Mouse (Mus musculus) left cerebral cortex, postnatal 10 days (tissue): Measurements from ENCODE around the gene Smap2. TPM values are rescaled to one million over a fixed set of nuclear protein-coding genes. Genes with fewer than 3 reads are reported as not detected.

Experiments
- DNase-seq, 2 experiments: peaks; one replicate each; pipeline ENCODE4 v3.0.0; 2021 to 2022; ENCODE audit warnings: low spot score in 2 of 2, mixed read lengths in 1 of 2; ENCODE audit errors: extremely low spot score in 1 of 2
- intact Hi-C: fragments of 180-260 bp; cut with DNase I; formaldehyde crosslinking; loops from one replicate; pipeline ENCODE4 v1.15.1; 2025
- total RNA-seq, 2 experiments: library from RNA; stranded (reverse); gene quantifications; 2 replicates each; pipeline ENCODE4 v1.2.3; 2021

The Smap2 gene
- total RNA-seq, 2 experiments from 2014 or later = 145 to 148 TPM

DNA sequence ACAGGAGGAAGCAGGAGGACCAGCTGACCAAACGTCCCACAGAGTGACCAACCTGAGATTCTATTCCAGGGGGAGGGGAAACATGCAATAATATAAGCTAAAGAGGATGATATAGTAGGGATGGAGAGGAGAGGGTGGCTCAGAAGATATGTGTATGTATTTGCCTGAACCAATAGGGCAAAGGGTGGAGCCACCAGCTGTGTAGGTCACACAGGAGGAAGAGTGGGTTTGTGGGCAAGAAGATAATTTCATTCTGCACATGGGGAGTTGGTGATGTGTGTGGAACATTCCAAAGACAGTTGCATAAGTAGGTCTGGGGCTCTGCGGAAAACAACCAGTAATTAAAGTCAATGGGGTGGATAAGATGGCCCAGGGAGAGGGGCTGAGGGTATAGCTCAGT lies 8.6 kb upstream of the Smap2 start:
- intact Hi-C loops = loop anchor here (5.0 kb wide), 2 partner anchors 38 to 207 kb away; no protein-coding TSS in a partner anchor
- DNase-seq = no peak

DNA sequence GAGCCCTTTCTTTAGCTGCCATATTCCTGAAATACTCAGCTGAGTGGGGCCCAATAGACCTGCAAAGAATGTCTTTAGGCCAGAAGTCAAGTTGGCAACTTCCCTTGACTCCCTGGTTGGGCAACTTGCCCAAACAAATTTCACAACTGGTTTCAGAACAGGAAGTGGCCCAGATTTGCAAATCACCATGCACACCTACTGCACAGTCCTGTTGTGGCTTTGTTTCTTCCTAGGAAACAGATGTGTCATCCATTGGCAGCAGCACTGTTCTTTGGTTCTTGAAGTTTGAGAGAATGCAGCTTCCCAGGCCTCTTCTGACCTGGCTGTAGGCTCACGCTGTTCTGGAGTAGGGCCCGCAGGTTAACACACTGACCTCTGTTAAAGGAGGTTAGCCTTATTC lies 6.9 kb upstream of the Smap2 start:
- intact Hi-C loops = no loop called here
- peak in 1 of 2 experiments; percentile 48 for DNase-seq

DNA sequence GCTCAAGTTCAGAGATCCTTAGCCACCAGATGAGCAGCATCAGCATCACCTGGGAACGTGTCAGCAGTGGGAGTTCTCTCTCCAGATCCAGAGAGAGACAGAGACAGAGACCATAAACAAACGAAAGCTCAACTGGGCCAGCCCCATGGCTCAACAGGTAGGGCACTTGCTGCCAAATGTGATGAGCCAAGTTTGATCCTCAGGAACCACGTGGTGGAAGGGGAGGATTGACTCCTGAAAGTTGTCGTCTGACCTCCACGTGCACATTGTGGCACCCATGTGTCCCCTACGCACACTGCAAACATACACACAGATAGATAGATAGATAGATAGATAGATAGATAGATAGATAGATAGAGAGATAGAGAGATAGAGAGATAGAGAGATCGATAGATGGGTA lies 6.4 kb upstream of the Smap2 start:
- intact Hi-C loops = no loop called here
- DNase-seq = no peak

DNA sequence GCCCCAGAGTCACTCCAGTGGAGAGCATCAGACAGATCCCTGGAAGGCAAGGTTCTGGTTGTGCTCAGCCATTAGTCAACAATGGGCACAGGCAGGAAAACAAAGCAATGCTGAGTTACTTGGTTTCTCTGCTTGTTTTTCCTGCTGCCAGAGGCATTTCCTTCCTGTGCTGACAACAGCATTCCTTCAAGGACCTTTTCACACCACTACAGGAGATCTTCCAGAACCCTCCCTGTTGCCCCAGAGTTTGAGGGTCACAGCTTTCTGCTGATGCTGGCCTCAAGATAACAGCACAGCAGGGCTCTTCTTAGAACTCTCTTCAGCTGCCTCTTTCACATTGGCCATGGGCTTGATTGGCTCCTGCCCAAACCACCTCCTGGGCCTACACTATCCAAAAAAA lies 4.9 kb upstream of the Smap2 start:
- intact Hi-C loops = no loop called here
- DNase-seq = no peak

DNA sequence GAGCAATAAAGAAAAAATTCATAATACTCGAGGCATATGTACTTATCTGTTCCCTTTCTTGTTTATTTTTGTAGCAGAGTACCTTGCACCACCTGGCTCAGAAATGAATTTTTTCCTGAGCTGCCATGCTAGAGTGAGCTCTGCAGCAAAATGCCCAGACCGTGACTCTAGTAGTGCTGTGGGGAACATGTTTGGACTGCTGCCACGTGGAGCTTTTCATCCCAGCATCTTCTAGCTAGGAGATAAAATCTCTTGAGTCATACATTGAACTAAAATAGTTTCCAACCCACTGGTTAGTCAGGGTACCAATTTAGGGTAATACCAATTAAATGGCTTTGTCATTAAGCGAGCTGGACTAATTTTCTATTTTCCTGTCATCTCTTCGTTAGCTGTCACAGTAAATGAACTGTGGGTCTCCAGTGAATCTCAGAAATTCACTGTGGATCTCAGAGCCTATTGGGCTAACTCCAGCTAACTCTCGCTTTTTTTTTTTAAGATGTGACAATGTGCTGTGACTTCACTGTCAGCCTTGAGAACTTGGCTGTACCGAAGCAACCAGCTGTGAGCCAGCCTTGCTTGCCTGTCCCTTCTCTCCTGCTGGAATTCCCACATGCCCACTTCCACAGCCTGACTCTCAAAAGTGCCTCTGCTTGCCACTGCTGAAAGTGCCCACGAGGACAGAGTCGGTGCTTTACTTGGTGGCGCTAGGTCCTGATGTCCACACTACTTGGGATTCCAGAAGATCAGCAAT lies 3.2 kb upstream of the Smap2 start:
- DNase-seq = peak in 1 of 2 experiments; percentile 38
- intact Hi-C loops = no loop called here

DNA sequence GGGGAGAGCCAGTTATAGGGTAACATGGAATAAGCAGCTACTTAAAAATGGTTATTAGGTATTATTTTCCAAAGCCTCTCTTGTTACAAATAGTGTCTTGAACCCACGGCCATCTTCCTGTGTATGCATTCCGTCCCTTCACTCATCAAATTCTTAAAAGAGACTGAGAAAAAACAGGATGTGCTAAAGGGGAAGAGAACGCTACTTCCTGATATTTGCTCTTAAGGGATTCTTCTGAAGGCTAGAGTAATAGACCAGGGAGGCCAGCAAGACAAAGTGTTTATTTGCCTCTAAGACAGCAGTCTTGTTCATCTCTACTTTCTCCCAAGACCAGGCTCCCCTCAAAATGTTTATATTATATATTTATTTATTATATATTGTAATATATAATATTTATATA lies 1.2 kb upstream of the Smap2 start:
- no peak for DNase-seq
- intact Hi-C loops = no loop called here

DNA sequence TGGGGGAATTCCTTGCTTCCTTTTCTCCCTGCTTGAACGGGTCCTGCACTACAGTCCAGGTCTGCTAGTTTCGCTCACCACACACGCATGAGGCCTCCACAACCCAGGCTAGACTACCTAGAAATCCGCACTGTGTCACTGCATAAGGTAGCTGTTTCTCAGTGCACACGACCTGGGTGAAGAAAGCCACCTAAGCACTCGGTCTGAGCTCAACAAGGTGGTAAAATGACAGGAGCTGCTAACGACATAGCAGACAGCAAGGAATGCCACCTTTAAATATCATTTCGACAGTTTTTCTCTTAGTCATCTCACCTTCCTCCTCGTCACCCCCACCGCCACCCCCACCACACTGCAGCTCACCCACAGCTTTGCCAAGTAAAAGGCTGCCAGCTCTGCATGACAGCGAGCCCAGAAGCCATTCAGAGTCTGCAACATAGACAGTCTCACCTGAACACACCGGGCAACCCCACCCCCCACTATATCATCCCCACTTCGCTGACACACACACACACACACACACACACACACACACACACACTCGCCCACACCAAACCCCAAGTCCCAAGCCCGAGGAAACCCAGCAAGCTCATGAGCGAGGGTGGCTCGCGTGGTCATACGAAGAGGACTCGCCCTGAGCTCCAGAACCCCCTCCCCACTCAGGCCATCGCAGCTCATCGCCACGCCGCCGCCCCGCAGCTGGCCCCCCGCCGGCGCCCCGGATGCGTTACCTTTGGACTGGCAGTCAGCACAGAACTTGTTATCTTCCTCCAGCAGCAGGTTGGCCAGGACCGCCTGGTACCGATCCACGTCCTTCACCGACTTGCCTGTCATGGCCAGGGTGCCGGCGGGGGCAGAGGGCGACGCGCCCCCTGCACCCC lies 787 bp downstream of the Smap2 start:
- peak in 1 of 2 experiments; percentile 62 for DNase-seq
- intact Hi-C loops = no loop called here

DNA sequence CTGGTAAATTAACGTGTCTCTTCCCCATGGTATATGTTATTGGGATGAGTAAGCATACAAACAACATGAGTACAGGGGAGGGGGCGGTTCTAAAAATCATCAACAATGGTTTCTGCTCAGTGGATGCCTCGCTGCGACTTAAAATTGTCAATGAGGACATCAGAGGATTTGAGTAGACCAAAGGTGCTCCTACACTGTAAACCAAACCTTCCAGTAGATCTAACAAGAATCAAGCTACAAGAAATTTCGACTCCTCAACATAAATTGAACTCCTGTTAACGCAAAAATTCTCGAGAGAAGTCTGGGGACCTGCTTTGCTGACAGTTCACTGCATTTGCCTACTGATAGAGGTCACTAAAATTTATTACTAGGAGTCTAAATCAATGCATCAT lies 1.8 kb downstream of the Smap2 start:
- DNase-seq = no peak
- intact Hi-C loops = no loop called here

DNA sequence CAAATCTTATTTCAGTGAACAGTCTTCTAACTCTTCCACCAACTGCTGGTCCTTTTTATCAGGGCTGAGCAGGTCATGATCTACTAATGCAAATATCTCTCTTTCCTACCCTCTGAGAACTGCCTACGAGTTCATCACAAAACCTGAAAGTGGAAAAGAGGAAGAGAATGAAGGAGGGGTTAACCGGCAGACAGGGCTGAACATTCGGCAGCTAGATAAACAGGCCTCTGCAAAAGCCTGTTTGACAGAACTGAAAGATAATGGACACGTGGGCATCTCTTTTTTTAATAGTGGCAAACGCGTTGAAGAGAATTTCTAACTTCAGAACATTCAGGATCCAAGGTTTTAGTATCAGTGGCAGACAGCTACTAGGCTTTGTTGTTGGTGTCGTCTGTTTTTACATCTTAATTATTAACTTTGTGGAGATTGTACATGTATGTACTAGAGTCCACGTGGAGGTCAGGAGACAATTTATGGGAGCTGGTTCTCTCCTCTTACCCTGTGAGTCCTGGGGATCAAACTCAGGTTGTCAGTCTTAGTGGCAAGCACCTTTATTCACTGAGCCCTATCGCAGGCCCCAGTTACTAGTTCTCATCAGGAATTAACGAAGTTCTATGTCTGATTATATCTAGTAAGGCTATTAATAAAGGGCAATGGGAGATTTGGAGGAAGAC lies 2.3 kb downstream of the Smap2 start:
- intact Hi-C loops = no loop called here
- no peak for DNase-seq

DNA sequence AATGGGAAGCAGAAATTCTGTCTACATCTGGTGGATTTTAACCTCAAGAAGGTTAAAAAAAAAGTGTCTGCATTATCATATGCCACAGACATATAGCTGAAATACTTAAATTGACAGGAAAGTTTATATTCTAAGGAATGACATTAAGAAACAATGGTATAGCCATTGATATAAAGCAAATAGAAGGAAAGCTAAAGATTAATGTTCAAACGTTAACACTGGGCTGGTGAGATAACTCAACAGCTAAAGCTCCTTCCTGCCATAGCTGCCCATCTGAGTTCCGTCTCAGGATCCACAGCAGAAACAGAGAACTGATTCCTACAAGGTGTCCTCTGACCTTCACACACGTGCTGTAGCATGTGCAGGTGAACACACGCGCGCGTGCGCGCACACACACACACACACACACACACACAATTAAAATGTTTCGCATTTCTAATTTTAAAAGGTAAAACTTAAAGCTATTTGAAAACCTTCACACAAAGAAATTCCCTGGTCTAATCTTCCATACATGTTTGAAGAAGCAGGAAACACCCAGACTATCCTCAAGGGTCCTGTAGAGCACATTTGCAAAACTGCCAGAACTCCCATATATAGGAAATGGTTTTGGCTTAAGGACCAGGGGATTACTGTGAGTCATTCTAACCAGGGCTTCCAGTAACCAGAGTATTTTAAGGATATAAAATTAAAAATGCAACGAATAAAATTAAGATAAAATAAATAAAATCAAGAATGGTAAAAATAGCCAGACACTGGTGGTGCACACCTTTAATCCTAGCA lies 6.1 kb downstream of the Smap2 start:
- no peak for DNase-seq
- intact Hi-C loops = no loop called here

DNA sequence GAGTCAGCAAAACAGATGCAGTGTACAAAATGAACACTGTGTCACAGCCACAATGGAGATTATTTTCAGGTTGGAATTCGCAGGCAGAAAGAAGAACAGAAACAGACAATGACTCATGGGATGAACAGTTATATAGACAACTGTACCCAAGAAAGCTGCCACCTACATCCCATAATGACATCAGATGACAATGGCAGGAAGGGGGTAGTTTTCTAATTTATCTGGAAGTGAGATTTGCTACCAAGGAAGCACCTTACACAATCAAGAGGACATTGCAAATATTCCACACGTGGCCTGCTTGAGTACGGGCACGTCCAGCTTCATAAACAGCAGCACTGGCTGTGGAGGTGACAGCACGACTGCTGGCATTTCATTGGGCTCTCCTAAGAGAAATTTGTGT lies 7.9 kb downstream of the Smap2 start:
- DNase-seq = no peak
- intact Hi-C loops = no loop called here

DNA sequence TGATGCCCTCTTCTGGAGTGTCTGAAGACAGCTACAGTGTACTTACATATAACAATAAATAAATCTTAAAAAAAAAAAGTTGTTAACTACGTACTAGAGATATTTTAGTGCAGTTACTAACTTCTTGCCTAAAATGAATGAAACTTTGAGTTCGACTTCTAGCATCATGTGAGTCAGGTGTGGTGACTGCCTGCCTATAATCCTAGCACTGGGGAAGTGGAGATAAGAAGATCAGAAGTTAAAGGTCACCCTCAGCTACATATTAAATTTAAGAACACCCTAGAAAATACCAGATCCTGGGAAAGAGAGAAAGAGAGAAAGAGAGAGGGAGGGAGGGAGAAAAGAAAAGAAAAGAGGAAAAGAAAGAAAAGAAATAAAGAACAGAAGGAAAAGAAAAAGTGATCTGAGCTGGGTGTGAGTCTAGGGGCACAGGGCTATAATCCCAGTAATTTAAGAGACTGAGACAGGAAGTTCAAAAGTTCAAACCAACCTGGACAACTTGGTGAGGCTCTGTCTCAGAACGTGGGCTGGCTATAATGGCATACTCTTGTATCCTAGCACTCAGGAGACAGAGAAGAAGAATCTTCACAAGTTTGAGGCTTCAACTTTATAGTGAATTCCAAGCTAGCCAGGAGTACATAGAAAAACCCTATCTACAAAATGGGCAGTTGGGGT lies 8.8 kb downstream of the Smap2 start:
- no peak for DNase-seq
- intact Hi-C loops = no loop called here

DNA sequence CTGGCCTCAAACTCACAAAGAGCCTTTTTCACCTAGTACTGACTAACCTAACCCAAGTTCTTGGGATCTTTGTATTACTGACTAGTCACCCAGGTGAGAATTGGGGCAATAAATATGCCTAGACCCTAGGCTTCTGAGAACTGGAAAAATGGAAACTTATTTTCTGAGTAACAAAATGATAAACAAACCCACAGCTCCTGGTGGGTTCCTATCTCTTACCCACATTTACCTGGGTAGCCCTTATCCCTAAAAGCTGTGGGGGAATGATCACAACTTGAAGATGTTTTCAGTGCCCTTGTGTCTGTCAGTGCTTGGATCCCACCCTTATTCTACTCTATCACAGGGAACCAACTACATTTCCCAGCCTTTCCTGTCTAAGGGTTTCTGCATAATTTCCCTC lies 10.0 kb downstream of the Smap2 start:
- DNase-seq = no peak

DNA sequence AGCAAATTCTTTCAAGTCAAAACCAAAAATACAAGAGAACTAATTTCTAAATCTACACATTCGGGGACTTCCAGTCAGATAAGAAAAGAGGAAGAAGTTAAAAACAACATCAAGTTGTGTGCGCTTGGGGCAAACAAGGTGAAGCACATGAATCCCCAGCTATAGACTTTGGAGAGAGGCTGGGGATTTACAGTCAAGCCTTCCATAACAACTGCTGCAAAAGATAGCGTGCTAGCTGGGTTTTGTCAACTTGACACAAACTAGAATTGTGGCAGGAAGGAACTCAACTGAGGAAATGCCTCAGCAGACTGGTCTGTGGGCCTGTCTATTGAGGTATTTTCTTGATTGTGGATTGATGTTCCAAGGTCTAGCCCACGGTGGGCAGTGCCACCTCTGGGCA lies 12.4 kb downstream of the Smap2 start:
- no peak for DNase-seq
- intact Hi-C loops = no loop called here

More for the DNA sequence above, 10.0 kb downstream of the Smap2 start:
- intact Hi-C loops = no loop called here

DNA sequence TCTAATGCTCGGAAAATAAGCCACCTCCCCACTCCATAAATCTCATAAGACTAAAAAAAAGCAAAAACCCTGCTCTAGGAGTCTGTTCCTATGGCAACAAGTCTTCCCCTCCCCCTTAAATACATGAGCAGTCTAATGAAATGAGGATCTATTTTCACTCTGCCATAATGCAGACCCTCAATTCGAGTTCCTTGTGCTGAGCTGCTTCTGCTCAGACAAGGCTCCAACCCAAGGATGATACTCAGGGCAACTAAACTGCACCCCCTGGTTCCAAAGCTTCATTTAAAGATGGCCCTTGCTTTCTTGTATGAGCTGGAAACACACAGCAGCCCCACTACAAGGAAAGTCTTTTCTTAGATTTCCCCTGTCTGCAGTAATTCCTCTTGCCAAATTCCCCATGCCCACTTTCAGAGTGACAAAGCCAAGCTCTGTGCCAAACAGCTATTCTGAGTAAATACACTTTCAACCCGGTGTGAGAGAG lies 13.4 kb downstream of the Smap2 start:
- DNase-seq = peak in 1 of 2 experiments; percentile 38
- intact Hi-C loops = no loop called here

DNA sequence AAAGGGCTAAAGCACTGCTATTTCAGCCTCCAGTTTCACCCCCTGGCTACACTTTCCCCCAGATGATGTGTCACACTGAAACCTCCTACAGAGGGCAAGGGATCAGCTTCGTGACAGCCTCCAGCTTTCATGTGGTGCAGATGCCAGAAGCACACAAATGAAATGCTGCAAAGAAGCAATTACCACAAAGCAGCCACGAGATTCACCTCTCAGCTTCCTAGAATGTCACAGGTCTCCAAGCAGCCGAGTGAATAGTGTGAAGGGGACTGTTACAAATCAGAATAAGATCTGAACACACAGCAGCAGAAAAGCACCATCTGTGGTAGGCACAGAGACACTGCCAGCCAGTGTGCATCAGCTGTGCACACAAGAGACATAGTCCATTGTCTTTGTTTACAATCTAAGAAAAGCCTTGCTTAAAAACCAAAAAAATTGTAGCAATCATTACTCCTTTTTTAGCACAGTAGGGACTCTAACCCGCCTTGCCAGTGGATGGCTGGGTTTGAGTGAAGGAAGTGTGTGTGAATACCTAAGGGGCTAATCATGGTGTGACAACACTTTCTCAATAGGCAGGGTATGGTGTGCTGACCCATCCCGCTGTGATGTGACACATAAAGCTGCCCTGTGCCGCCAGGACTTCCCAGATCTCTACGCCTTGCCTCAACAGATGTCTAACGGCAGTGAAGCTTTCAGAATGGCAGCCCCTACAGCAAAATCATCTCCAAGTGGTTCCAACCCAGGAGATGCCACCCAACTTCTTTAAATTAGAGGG lies 14.5 kb downstream of the Smap2 start:
- intact Hi-C loops = no loop called here
- no peak for DNase-seq

DNA sequence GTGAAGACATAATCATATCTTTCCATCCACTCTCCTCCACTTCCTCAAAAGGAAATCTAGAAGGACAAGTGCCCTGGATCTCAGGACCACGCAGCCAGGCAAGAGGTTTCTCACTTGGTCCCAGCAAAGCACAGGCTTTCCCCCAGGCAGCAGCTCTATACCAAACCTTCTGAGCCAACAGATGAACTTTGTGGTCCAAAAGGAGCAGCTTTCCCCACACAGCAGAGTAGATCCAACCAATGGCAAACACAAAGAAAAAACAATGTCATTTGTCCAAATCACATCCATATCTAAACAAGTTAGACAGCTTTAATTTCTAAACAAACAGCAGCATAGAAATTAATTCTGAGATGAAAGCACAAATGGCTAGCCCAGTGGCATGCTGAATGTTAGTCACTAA lies 15.4 kb downstream of the Smap2 start:
- DNase-seq = no peak
- intact Hi-C loops = no loop called here

DNA sequence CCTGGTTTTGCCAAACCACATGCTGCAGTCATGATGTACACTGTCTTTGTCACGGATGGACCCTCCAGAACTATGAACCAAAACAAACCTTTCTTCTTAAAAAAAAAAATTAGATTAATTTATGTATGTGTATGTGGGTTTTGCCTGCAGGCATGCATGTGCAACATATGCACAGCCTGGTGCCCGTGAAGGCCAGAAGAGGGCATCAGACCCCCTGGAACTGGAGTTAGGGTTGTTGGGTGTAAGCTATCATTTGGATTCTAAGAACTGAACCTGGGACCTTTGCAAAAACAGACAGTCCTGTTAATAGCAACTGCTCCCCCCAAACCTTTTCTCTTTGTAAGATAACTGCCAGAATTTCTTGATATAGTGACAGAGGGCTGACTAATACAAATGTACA lies 16.0 kb downstream of the Smap2 start:
- DNase-seq = no peak
- intact Hi-C loops = no loop called here
